Mouse (Mus musculus) limb, embryonic 12.5 days (tissue): ENCODE data around the gene Ppp2r2d. TPM values are rescaled to one million over a fixed set of nuclear protein-coding genes. Genes with fewer than 3 reads are reported as not detected.

Experiments used
- ATAC-seq: fragments of 200-750 bp; cut with Nextera tagmentation; 2 replicates; pipeline ENCODE4 v1.8.0; 2017; ENCODE audit warnings: low read depth, moderate TSS enrichment; ENCODE audit not compliant: insufficient number of reproducible peaks, insufficient read depth, low FRiP score, low TSS enrichment
- H3K27ac ChIP-seq: fragments of 300-500 bp; sonication (generic); 2 replicates; pipeline ENCODE4 v1.5.1; 2016; ENCODE audit warnings: mild to moderate bottlenecking, moderate library complexity
- H3K27me3 ChIP-seq: fragments of 300-500 bp; sonication (generic); 2 replicates; pipeline ENCODE4 v1.6.1; 2016; ENCODE audit warnings: mild to moderate bottlenecking, moderate library complexity
- H3K36me3 ChIP-seq: fragments of 300-500 bp; sonication (generic); 2 replicates; pipeline ENCODE4 v1.6.1; 2016; ENCODE audit warnings: mild to moderate bottlenecking, moderate library complexity
- H3K4me1 ChIP-seq: fragments of 300-500 bp; sonication (generic); replicated peaks from 2 replicates; pipeline ENCODE4 v1.6.1; 2016
- H3K4me2 ChIP-seq: fragments of 300-500 bp; sonication (generic); 2 replicates; pipeline ENCODE4 v1.6.1; 2016; ENCODE audit warnings: mild to moderate bottlenecking, moderate library complexity
- H3K4me3 ChIP-seq: fragments of 300-500 bp; sonication (generic); replicated peaks from 2 replicates; pipeline ENCODE4 v1.5.1; 2016; ENCODE audit warnings: mild to moderate bottlenecking
- H3K9ac ChIP-seq: fragments of 300-500 bp; sonication (generic); replicated peaks from 2 replicates; pipeline ENCODE4 v1.6.1; 2016; ENCODE audit warnings: mild to moderate bottlenecking, moderate library complexity
- H3K9me3 ChIP-seq: fragments of 300-500 bp; sonication (generic); 2 replicates; pipeline ENCODE4 v1.6.1; 2016; ENCODE audit warnings: mild to moderate bottlenecking, moderate library complexity
- WGBS: fragments of 180-500 bp; shearing (Covaris S2); methylation state at CpG from one replicate; pipeline ENCODE4 v1.1.7; 2016; 5-methylcytosine and 5-hydroxymethylcytosine counted together
- polyA plus RNA-seq: library from polyadenylated mRNA; unstranded; fragments of >200 nt; fragmentation: Nextera tagmentation; extraction: Ambion mirVana; gene quantifications from 2 replicates; pipeline ENCODE4 v1.2.1, GENCODE M21; 2016

Gene Ppp2r2d
- polyA plus RNA-seq, 1 experiment from 2014 or later, result 51.1 TPM

DNA sequence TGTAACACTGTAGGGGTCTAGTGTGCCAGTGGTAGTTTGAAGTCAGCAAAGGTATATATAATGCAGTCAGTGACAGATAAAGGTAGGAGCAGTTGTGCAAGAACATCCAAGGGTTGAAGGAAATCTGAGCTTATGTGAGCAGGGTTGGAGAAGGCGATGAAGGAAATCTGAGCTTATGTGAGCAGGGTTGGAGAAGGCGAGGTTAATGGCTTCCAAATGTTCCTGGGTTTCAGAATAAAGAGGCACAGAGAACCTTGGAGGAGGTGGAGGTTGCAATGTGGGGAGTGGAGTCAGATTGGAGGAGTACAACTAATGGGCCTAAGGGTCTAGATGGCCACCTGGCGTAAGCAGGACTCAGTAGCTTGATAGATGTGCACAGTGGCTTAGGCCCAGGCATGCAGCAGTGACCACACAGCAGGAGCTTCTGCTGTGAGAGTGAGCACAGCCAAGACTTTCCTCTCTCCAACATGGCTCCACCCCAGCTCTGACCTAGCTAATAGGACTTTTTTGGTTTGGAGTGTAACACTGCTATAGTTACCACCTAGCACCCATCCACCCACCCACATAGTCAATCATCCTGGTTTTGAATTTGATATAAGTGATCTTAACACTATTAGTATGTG lies 18.2 kb downstream of the Ppp2r2d start:
- no peak overlapping the region for H3K4me3 ChIP-seq
- no peaks in the 10 kb centered on the region for H3K9me3 ChIP-seq
- H3K36me3 ChIP-seq, result peaks cover 34% of the 10 kb centered on the region
- no peaks in the 10 kb centered on the region for H3K27me3 ChIP-seq
- no peak for ATAC-seq
- no peak overlapping the region for H3K9ac ChIP-seq
- H3K4me2 ChIP-seq, result no peak overlapping the region
- peaks cover 19% of the 10 kb centered on the region for H3K4me1 ChIP-seq
- WGBS, result 28% methylated on average over 3 of the region's 3 CpGs
- peak overlapping the region; percentile 62 for H3K27ac ChIP-seq

DNA sequence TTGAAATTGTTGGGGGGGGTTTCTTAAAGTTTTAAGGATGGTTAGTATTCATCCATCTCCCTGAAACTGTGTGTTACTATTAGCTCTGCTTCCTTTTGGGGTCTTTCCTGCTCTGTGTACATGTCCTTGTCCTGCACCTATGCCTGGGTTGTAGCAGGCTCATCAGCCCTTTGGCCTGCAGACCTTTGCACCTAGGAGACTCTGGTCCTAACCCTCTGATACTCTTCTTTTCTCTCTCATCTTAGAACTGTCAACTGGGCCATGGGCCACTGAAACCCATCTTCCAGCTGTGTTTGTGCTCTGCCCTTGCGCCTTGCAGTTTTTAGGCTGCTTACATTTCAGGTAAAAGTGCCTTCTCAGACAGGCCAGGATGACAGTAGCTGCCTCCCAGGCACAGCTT lies 18.9 kb downstream of the Ppp2r2d start:
- 96% methylated on average over 1 of the region's 1 CpGs for WGBS
- Histone ChIP-seq H3K9me3 (no peaks in the 10 kb centered on the region), H3K27ac (no peak overlapping the region), H3K4me2 (no peak overlapping the region), H3K36me3 (peaks cover 38% of the 10 kb centered on the region), H3K4me3 (no peak overlapping the region), H3K27me3 (no peaks in the 10 kb centered on the region), H3K4me1 (peaks cover 19% of the 10 kb centered on the region), H3K9ac (no peak overlapping the region)
- no peak for ATAC-seq

DNA sequence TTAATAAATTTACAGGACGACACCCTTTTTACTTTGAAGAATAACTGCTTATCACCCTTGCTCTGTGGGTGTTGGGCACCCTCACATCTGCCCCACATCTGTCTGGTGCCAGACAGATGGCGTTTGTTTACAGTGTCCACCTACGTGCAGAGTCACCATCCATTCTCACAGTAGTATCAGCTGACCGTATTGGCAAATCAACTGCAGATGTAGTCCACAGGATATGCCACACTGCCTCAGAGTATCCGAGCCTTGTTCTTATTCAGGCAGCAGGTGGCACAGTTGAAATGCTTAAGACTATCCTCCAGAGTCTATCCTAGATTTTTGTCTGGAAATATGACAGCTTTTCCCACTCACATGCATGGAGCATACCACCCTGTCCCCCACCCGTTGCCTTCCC lies 21.4 kb downstream of the Ppp2r2d start:
- H3K9me3 ChIP-seq, result no peaks in the 10 kb centered on the region
- no peak overlapping the region for H3K9ac ChIP-seq
- no peak for ATAC-seq
- WGBS, result 45% methylated on average over 6 of the region's 6 CpGs
- H3K4me2 ChIP-seq, result no peak overlapping the region
- H3K27me3 ChIP-seq, result no peaks in the 10 kb centered on the region
- H3K4me3 ChIP-seq, result no peak overlapping the region
- H3K27ac ChIP-seq, result no peak overlapping the region
- H3K4me1 ChIP-seq, result peaks cover 19% of the 10 kb centered on the region
- H3K36me3 ChIP-seq, result peaks cover 52% of the 10 kb centered on the region

DNA sequence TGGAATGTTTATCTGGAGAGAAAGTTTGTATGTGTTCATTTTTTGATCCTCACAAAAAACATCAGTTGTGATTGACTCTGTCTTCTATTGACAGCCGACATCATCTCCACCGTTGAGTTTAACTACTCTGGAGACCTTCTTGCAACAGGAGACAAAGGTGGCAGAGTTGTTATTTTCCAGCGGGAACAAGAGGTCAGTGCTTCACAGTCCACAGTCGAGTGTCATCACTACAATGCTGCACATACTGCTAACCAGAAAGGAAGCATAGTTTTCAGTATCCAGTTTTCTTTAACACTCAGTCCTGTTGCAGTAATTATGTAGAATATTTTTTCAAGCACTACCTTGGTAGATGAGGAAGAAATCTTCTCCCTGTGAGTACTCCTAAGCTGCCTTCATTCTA lies 22.4 kb downstream of the Ppp2r2d start:
- 89% methylated on average over 4 of the region's 4 CpGs for WGBS
- H3K4me2 ChIP-seq, result no peak overlapping the region
- ATAC-seq, result no peak
- H3K4me1 ChIP-seq, result peaks cover 14% of the 10 kb centered on the region
- peaks cover 62% of the 10 kb centered on the region for H3K36me3 ChIP-seq
- no peak overlapping the region for H3K4me3 ChIP-seq
- H3K27me3 ChIP-seq, result no peaks in the 10 kb centered on the region
- no peak overlapping the region for H3K27ac ChIP-seq
- no peaks in the 10 kb centered on the region for H3K9me3 ChIP-seq
- H3K9ac ChIP-seq, result no peak overlapping the region

DNA sequence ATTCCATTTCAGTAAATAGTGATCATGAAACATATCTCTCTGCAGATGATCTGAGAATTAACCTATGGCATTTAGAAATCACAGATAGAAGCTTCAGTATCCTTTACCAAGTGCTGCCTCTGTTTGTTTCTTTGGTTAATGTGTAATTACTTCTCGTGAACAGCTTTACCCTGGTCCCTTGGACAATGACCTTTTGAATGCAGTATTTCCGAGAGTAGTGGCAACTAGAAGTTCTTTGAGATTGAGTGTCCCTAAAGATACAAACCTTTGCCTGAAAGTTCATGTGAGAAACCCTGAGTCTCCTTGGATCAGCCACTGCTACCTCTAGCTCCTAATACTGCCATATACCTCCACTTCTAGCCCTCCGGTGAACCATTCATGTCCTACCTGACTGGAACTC lies 27.1 kb downstream of the Ppp2r2d start:
- Histone ChIP-seq H3K27ac (no peak overlapping the region), H3K4me2 (no peak overlapping the region), H3K36me3 (peaks cover 97% of the 10 kb centered on the region), H3K9me3 (no peaks in the 10 kb centered on the region), H3K4me3 (no peak overlapping the region), H3K9ac (no peak overlapping the region), H3K4me1 (no peaks in the 10 kb centered on the region), H3K27me3 (no peaks in the 10 kb centered on the region)
- ATAC-seq, result no peak
- WGBS, result 93% methylated on average over 3 of the region's 3 CpGs

DNA sequence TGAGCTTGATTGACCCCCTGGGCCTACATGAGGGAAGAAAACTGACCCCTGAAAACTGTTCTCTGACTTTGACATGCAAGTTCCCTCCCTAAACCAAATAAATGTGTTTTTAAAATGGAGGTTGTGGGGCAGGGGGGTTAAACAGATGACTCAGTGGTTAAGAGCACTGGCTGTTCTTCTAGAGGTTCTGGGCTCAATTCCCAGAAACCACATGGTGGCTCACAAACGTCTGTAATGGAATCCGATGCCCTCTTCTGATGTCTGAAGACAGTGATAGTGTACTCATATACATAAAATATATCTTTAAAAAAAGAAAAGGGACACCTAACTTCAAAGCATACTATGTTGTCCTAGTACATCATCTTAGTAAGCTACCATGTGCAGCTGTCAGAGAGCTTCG lies 29.2 kb downstream of the Ppp2r2d start:
- no peaks in the 10 kb centered on the region for H3K27me3 ChIP-seq
- H3K4me3 ChIP-seq, result no peak overlapping the region
- no peak overlapping the region for H3K27ac ChIP-seq
- no peaks in the 10 kb centered on the region for H3K4me1 ChIP-seq
- ATAC-seq, result no peak
- 91% methylated on average over 3 of the region's 3 CpGs for WGBS
- no peak overlapping the region for H3K9ac ChIP-seq
- H3K4me2 ChIP-seq, result no peak overlapping the region
- H3K36me3 ChIP-seq, result peaks cover 98% of the 10 kb centered on the region
- H3K9me3 ChIP-seq, result no peaks in the 10 kb centered on the region

- ATAC-seq, result no peak
- Histone ChIP-seq H3K9ac (no peak overlapping the region), H3K4me3 (no peak overlapping the region), H3K36me3 (peaks cover 79% of the 10 kb centered on the region), H3K4me2 (no peak overlapping the region), H3K4me1 (no peaks in the 10 kb centered on the region), H3K27me3 (no peaks in the 10 kb centered on the region), H3K27ac (no peak overlapping the region), H3K9me3 (no peaks in the 10 kb centered on the region)
- 85% methylated on average over 3 of the region's 3 CpGs for WGBS
Observed at GRCm38 (mm10) chr7:138883724-138884123, 37.8 kb downstream of the Ppp2r2d start.

DNA sequence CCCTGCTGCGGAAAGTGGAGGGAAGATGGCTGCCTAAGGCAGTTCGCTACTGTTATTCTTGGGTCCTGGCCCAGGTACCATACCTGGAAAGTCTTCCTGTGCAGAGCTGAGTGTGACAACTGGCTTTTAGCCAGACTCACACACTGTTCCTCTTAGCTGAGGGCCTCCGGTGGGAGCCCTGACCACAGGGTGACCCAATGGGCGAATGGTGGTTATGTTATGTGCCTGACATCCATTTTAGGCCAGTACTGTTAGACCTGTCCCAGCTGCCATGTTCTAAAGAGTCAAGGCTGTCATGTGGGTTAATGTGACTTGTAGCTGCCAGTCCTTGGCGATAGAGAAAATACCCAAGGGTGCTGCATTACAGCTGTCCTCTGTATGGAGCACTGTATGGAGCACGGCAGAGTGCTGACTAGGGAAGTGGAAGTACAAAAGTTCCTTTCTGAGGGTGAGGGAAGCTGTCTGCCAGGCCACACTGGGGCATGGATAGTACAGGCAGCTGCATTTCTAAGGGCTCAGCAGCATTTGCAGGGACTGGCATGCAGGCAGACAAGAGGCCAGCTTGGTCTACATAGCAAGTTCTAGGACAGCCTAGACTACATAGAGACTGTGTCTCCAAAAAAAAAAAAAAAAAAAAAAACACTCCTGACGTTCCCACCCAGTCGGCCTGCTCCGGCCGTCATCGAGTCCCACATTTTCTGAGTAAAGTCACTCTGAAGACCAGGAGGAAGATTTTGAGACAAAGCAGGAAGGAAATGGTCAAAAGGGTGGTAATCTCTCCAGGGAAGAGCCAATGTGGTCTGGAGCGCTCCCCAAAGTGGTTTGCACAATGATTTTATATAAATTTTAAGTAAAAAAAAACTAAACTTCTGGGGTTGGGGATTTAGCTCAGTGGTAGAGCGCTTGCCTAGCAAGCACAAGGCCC lies 39.7 kb downstream of the Ppp2r2d start:
- Histone ChIP-seq H3K36me3 (peaks cover 61% of the 10 kb centered on the region), H3K27me3 (no peaks in the 10 kb centered on the region), H3K4me3 (no peak overlapping the region), H3K4me2 (no peak overlapping the region), H3K9ac (no peak overlapping the region), H3K4me1 (no peaks in the 10 kb centered on the region), H3K9me3 (no peaks in the 10 kb centered on the region), H3K27ac (no peak overlapping the region)
- no peak for ATAC-seq
- 91% methylated on average over 13 of the region's 13 CpGs for WGBS

GRCm38 (mm10) chr7:138898122-138898521 lies 52.2 kb downstream of the Ppp2r2d start:
- H3K4me2 ChIP-seq, result no peak overlapping the region
- H3K4me3 ChIP-seq, result no peak overlapping the region
- H3K36me3 ChIP-seq, result peaks cover 54% of the 10 kb centered on the region
- ATAC-seq, result no peak
- H3K9me3 ChIP-seq, result no peaks in the 10 kb centered on the region
- H3K27me3 ChIP-seq, result no peaks in the 10 kb centered on the region
- H3K9ac ChIP-seq, result no peak overlapping the region
- 70% methylated on average over 2 of the region's 2 CpGs for WGBS
- no peak overlapping the region for H3K27ac ChIP-seq
- no peaks in the 10 kb centered on the region for H3K4me1 ChIP-seq

GRCm38 (mm10) chr7:138898743-138899142 lies 52.9 kb downstream of the Ppp2r2d start:
- Histone ChIP-seq H3K4me3 (no peak overlapping the region), H3K36me3 (peaks cover 49% of the 10 kb centered on the region), H3K27ac (no peak overlapping the region), H3K9ac (no peak overlapping the region), H3K9me3 (no peaks in the 10 kb centered on the region), H3K4me2 (no peak overlapping the region), H3K27me3 (no peaks in the 10 kb centered on the region), H3K4me1 (no peaks in the 10 kb centered on the region)
- WGBS, result 86% methylated on average over 4 of the region's 4 CpGs
- ATAC-seq, result no peak

DNA sequence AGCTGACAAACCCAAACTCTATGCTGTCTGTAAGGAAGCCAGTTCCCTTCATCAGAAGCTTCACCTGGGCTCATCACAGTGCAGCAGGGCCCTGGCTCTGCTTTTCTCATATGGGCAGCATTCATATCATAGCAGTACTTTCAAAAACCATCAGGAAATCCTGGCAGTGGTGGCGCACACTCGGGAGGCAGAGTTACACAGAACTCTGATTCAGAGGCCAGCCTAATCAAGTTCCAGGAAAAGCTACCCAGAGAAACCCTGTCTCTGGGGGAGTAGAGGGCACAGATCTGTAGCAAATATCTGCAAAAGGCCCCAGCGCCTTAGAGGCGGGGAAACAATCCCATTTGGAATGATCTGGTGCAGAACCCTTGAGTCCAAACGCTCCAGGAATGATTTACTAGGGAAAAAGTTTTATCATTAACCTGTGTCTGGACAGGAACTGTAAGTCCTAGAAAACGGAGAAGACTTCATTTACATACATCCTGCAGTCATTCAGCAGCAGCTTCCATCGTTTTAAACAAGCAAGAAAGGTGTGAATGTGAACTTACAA lies 58.1 kb downstream of the Ppp2r2d start:
- no peak overlapping the region for H3K27ac ChIP-seq
- no peak overlapping the region for H3K9ac ChIP-seq
- no peak for ATAC-seq
- no peak overlapping the region for H3K4me2 ChIP-seq
- H3K4me3 ChIP-seq, result no peak overlapping the region
- H3K36me3 ChIP-seq, result peaks cover 8% of the 10 kb centered on the region
- H3K27me3 ChIP-seq, result no peaks in the 10 kb centered on the region
- H3K4me1 ChIP-seq, result peaks cover 28% of the 10 kb centered on the region
- H3K9me3 ChIP-seq, result no peaks in the 10 kb centered on the region
- 74% methylated on average over 7 of the region's 7 CpGs for WGBS
